Mouse (Mus musculus) embryonic fibroblast, embryonic 13.5 days (primary cell): ENCODE results near the gene Cd164.

ENCODE experiments used
- CTCF ChIP-seq: IDR thresholded peaks from 2 replicates; pipeline ENCODE4 v1.5.1; 2011; ENCODE audit warnings: mild to moderate bottlenecking, control low read depth, low read length, moderate library complexity, borderline replicate concordance; ENCODE audit not compliant: insufficient read depth
- POLR2A ChIP-seq: IDR thresholded peaks from 2 replicates; pipeline ENCODE4 v1.6.1; 2011; ENCODE audit warnings: low read depth, mild to moderate bottlenecking, control low read depth, low read length, moderate library complexity

- TF ChIP-seq CTCF (no peak), POLR2A (no peak)
These were observed 54.0 kb downstream of the Cd164 start for GRCm38 (mm10) chr10:41573190-41573589.
